Mouse (Mus musculus) embryonic facial prominence, embryonic 15.5 days (tissue): ENCODE measurements at regions not wholly inside any gene's neighbourhood (a gene's known extent, or its start where the extent isn't known, plus 50 kb on each side); places are given as distances from the start of the nearest gene placed in this dataset.
A peak's percentile ranks its signal among the peaks of the same experiment; 100 is the strongest.

Source experiments
- ATAC-seq: fragments of 200-750 bp; cut with Nextera tagmentation; 2 replicates; pipeline ENCODE4 v1.8.0; 2017; ENCODE audit warnings: low read depth, moderate TSS enrichment; ENCODE audit not compliant: insufficient number of reproducible peaks, low FRiP score, low TSS enrichment
- H3K27ac ChIP-seq: fragments of 300-500 bp; sonication (generic); replicated peaks from 2 replicates; pipeline ENCODE4 v1.5.1; 2015; ENCODE audit warnings: mild to moderate bottlenecking, inconsistent platforms
- H3K27me3 ChIP-seq: fragments of 300-500 bp; sonication (generic); 2 replicates; pipeline ENCODE4 v1.6.1; 2015; ENCODE audit warnings: inconsistent platforms
- H3K36me3 ChIP-seq: fragments of 300-500 bp; sonication (generic); 2 replicates; pipeline ENCODE4 v1.6.1; 2015; ENCODE audit warnings: mild to moderate bottlenecking, inconsistent platforms
- H3K4me1 ChIP-seq: fragments of 300-500 bp; sonication (generic); 2 replicates; pipeline ENCODE4 v1.6.1; 2015; ENCODE audit warnings: inconsistent platforms
- H3K4me2 ChIP-seq: fragments of 300-500 bp; sonication (generic); replicated peaks from 2 replicates; pipeline ENCODE4 v1.6.1; 2015; ENCODE audit warnings: mild to moderate bottlenecking, inconsistent platforms
- H3K4me3 ChIP-seq: fragments of 300-500 bp; sonication (generic); replicated peaks from 2 replicates; pipeline ENCODE4 v1.5.1; 2015; ENCODE audit warnings: mild to moderate bottlenecking, inconsistent platforms
- H3K9ac ChIP-seq: fragments of 300-500 bp; sonication (generic); 2 replicates; pipeline ENCODE4 v1.6.1; 2015; ENCODE audit warnings: inconsistent platforms
- H3K9me3 ChIP-seq: fragments of 300-500 bp; sonication (generic); replicated peaks from 2 replicates; pipeline ENCODE4 v1.6.1; 2016; ENCODE audit warnings: inconsistent platforms
- WGBS: fragments of 180-500 bp; shearing (Covaris S2); methylation state at CpG from one replicate; pipeline ENCODE4 v1.1.7; 2015; 5-methylcytosine and 5-hydroxymethylcytosine counted together

DNA sequence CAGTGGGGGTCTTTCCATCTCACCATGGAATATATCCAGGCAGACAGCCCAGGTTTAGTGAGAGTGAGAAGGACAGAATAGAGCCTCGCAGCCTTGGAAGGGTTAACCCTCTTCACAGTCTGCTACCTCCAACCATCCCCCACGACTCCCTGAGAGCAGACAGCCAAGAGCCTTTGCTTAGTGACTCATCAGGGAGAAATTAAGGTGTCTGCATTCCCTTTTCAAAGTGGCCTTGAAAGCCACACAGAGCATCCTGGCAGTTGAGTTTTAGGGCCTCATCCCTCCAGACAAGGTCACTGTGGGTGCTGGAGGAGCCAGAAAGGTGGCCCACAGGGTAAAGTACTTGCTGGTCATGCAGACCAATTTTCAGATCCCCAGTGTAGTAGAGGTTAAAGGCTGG is 149.9 kb upstream of the Sox11 start:
- H3K4me3 ChIP-seq, result no peak overlapping the region
- no peak for ATAC-seq
- H3K4me2 ChIP-seq, result no peak overlapping the region
- H3K27me3 ChIP-seq, result no peaks in the 10 kb centered on the region
- no peak overlapping the region for H3K9ac ChIP-seq
- no peaks in the 10 kb centered on the region for H3K36me3 ChIP-seq
- no peaks in the 10 kb centered on the region for H3K9me3 ChIP-seq
- H3K4me1 ChIP-seq, result no peaks in the 10 kb centered on the region
- H3K27ac ChIP-seq, result no peak overlapping the region
- WGBS, result 16% methylated on average over 2 of the region's 2 CpGs

DNA sequence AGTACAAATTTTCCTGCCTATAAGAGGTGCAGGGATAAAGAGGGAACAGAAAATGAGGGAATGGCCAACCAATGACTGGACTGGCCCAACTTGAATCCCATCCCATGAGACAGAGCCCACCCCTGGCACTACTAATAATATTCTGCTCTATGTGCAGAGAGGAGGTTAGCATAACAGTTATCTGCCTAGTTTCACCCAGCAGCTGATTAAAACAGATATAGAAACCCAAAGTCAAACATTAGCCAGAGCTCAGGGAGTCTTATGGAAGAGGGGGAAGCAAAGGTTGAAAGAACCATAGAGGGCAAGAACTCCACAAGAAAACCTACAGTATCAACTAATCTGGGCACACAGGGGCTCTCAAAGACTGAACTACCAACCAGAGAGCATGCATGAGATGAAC is 138.9 kb upstream of the Sox11 start:
- Histone ChIP-seq H3K27ac (no peak overlapping the region), H3K36me3 (no peaks in the 10 kb centered on the region), H3K9ac (no peak overlapping the region), H3K27me3 (no peaks in the 10 kb centered on the region), H3K9me3 (no peaks in the 10 kb centered on the region), H3K4me1 (no peaks in the 10 kb centered on the region), H3K4me3 (no peak overlapping the region), H3K4me2 (no peak overlapping the region)
- no peak for ATAC-seq

DNA sequence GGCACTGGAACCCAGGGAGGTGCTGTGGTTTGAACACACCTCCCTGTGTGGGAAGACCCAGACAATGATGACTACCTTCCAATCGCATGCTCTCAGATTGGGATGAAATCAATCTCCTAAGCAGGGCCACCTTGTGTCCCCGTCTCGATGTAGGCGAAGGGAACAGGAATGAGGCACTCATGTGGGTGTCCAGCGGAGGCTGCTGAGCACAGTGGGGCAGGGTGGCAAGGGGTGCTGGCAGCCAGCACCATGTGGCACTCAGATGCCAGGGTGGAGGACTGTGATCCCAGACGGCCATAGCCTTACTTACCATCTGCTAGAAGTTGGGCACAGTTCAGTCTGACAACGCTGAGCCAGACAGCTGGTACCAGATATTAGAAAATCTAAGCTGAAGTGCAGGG is 137.2 kb upstream of the Sox11 start:
- no peaks in the 10 kb centered on the region for H3K27me3 ChIP-seq
- no peak overlapping the region for H3K4me2 ChIP-seq
- H3K4me1 ChIP-seq, result peaks cover 5% of the 10 kb centered on the region; the same call in 1 of the 2 replicates
- no peaks in the 10 kb centered on the region for H3K36me3 ChIP-seq
- ATAC-seq, result no peak
- WGBS, result 72% methylated on average over 7 of the region's 7 CpGs
- H3K9ac ChIP-seq, result no peak overlapping the region
- H3K9me3 ChIP-seq, result no peaks in the 10 kb centered on the region
- H3K4me3 ChIP-seq, result no peak overlapping the region
- H3K27ac ChIP-seq, result no peak overlapping the region

- no peak overlapping the region for H3K4me2 ChIP-seq
- H3K9ac ChIP-seq, result no peak overlapping the region
- peak overlapping the region; percentile 34; the same call in 1 of the 2 replicates for H3K27ac ChIP-seq
- no peaks in the 10 kb centered on the region for H3K36me3 ChIP-seq
- no peak for ATAC-seq
- H3K9me3 ChIP-seq, result no peaks in the 10 kb centered on the region
- no peaks in the 10 kb centered on the region for H3K27me3 ChIP-seq
- H3K4me3 ChIP-seq, result no peak overlapping the region
- whole genome bisulfite sequencing, result 23% methylated on average over 4 of the region's 4 CpGs
- H3K4me1 ChIP-seq, result peaks cover 14% of the 10 kb centered on the region
Measured at GRCm38 (mm10) chr12:27474631-27475030, 132.3 kb upstream of the Sox11 start.

- peaks cover 14% of the 10 kb centered on the region for H3K4me1 ChIP-seq
- no peak overlapping the region for H3K9ac ChIP-seq
- no peaks in the 10 kb centered on the region for H3K9me3 ChIP-seq
- H3K4me3 ChIP-seq, result no peak overlapping the region
- 43% methylated on average over 5 of the region's 5 CpGs for WGBS
- no peak overlapping the region for H3K27ac ChIP-seq
- no peaks in the 10 kb centered on the region for H3K27me3 ChIP-seq
- ATAC-seq, result no peak
- no peak overlapping the region for H3K4me2 ChIP-seq
- H3K36me3 ChIP-seq, result no peaks in the 10 kb centered on the region
Measured at GRCm38 (mm10) chr12:27471557-27471956, 129.2 kb upstream of the Sox11 start.

- no peaks in the 10 kb centered on the region for H3K9me3 ChIP-seq
- no peaks in the 10 kb centered on the region for H3K36me3 ChIP-seq
- no peaks in the 10 kb centered on the region for H3K27me3 ChIP-seq
- H3K27ac ChIP-seq, result no peak overlapping the region
- no peak overlapping the region for H3K4me3 ChIP-seq
- ATAC-seq, result no peak
- H3K9ac ChIP-seq, result no peak overlapping the region
- H3K4me1 ChIP-seq, result peaks cover 14% of the 10 kb centered on the region
- no peak overlapping the region for H3K4me2 ChIP-seq
Measured at GRCm38 (mm10) chr12:27470346-27470745, 128.0 kb upstream of the Sox11 start.

DNA sequence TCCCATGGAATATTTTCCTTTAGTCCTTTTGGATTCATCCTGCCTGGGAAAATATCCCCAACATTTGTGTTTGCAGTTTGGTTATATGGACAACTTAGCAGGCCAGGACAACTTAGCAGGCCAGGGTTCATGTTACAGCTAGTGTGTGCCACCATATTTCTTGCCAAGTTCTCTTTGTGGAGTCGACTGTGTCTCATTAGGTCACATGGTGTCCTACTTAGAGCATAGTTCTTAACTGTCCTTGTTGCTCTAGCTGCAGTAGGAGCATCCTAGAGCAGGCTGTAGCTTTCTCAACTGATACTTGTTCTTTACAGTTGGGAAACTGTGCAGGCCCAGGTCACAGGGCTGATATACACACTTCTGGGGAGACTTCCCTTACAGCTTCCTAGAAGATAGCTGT is 126.4 kb upstream of the Sox11 start:
- H3K36me3 ChIP-seq, result no peaks in the 10 kb centered on the region
- no peaks in the 10 kb centered on the region for H3K27me3 ChIP-seq
- H3K27ac ChIP-seq, result no peak overlapping the region
- no peak overlapping the region for H3K4me2 ChIP-seq
- H3K9ac ChIP-seq, result no peak overlapping the region
- H3K4me3 ChIP-seq, result no peak overlapping the region
- no peak for ATAC-seq
- WGBS, result 44% methylated on average over 1 of the region's 1 CpGs
- H3K9me3 ChIP-seq, result no peaks in the 10 kb centered on the region
- H3K4me1 ChIP-seq, result peaks cover 3% of the 10 kb centered on the region; the same call in 1 of the 2 replicates

DNA sequence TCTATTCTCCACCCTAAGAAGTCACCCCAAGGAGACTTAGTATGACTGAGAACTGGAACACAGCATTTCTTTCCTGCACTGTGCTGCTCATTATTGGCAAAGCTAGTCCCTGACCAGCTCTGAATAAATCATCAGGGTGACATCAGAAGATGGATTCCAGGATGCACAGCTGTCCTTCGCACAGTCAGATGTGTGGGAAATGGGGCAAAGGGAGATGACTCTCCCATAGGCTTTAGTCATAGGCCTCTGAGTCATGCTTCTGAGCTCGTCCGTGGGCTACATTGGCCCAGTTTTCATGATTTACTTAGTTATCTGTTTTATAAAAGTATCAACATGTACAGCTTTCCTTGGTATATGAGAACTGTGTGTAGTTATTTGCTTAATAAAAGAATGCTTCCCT is 125.8 kb upstream of the Sox11 start:
- H3K4me3 ChIP-seq, result no peak overlapping the region
- H3K4me1 ChIP-seq, result peaks cover 3% of the 10 kb centered on the region; the same call in 1 of the 2 replicates
- WGBS, result 71% methylated on average over 3 of the region's 3 CpGs
- H3K9ac ChIP-seq, result no peak overlapping the region
- no peak for ATAC-seq
- no peaks in the 10 kb centered on the region for H3K36me3 ChIP-seq
- H3K9me3 ChIP-seq, result no peaks in the 10 kb centered on the region
- no peak overlapping the region for H3K27ac ChIP-seq
- no peak overlapping the region for H3K4me2 ChIP-seq
- H3K27me3 ChIP-seq, result no peaks in the 10 kb centered on the region

- 23% methylated on average over 3 of the region's 3 CpGs for WGBS
- Histone ChIP-seq H3K27me3 (no peaks in the 10 kb centered on the region), H3K9me3 (no peaks in the 10 kb centered on the region), H3K9ac (no peak overlapping the region), H3K36me3 (no peaks in the 10 kb centered on the region), H3K4me2 (no peak overlapping the region), H3K4me1 (no peaks in the 10 kb centered on the region; the same call in 1 of the 2 replicates), H3K4me3 (no peak overlapping the region), H3K27ac (no peak overlapping the region)
- ATAC-seq, result no peak
Measured at GRCm38 (mm10) chr12:27465499-27466150, 123.3 kb upstream of the Sox11 start.

DNA sequence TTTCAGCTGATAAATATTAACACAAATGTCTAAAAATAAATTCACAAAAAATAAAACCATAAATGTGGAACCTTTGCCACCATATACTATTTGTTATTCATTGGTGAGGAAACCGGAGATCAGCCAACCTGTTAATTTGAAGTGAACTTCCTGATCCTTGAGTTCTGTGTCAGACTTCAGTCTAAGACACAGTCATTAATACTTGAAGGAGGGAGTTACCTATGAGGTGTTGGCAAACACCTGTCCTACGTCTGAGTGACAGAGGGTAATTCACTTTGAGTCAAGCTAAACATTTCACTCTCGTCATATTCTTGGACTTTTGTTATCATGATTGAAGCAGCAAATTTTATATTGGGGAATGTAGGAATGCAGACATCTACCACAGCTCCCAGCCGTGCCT is 116.3 kb upstream of the Sox11 start:
- Histone ChIP-seq H3K9ac (no peak overlapping the region), H3K4me1 (no peaks in the 10 kb centered on the region), H3K27ac (no peak overlapping the region), H3K9me3 (no peaks in the 10 kb centered on the region), H3K4me2 (no peak overlapping the region), H3K4me3 (no peak overlapping the region), H3K36me3 (no peaks in the 10 kb centered on the region), H3K27me3 (no peaks in the 10 kb centered on the region)
- WGBS, result 59% methylated on average over 4 of the region's 4 CpGs
- ATAC-seq, result no peak

- no peak for ATAC-seq
- peaks cover 3% of the 10 kb centered on the region; the same call in 1 of the 2 replicates for H3K4me1 ChIP-seq
- H3K4me3 ChIP-seq, result no peak overlapping the region
- no peak overlapping the region for H3K27ac ChIP-seq
- H3K27me3 ChIP-seq, result no peaks in the 10 kb centered on the region
- H3K4me2 ChIP-seq, result no peak overlapping the region
- WGBS, result 43% methylated on average over 6 of the region's 6 CpGs
- H3K36me3 ChIP-seq, result no peaks in the 10 kb centered on the region
- no peaks in the 10 kb centered on the region for H3K9me3 ChIP-seq
- H3K9ac ChIP-seq, result no peak overlapping the region
Measured at GRCm38 (mm10) chr12:27437661-27438345, 95.4 kb upstream of the Sox11 start.

- H3K9ac ChIP-seq, result no peak overlapping the region
- ATAC-seq, result no peak
- no peaks in the 10 kb centered on the region for H3K36me3 ChIP-seq
- no peak overlapping the region for H3K4me2 ChIP-seq
- no peaks in the 10 kb centered on the region for H3K9me3 ChIP-seq
- H3K27ac ChIP-seq, result no peak overlapping the region
- WGBS, result 36% methylated on average over 2 of the region's 2 CpGs
- no peaks in the 10 kb centered on the region for H3K27me3 ChIP-seq
- H3K4me1 ChIP-seq, result no peaks in the 10 kb centered on the region
- no peak overlapping the region for H3K4me3 ChIP-seq
Measured at GRCm38 (mm10) chr12:27431338-27431737, 89.0 kb upstream of the Sox11 start.
